In genomic region chr1:25711474-25711873, GRCm38 (mm10) we compare ENCODE assay signal across 30 mouse cellular contexts.
DNase-seq lines count a peak whose midpoint lies in the region; ATAC-seq and TF ChIP-seq lines count a peak whose summit lies in the region.
"Had no signal": no experiment of that assay in that cellular context is flagged by ENCODE, and none has a peak within 500 bp of the region (broad histone marks: within the 10 kb centered on the region; RNA-seq: fewer than 3 reads in every experiment).

No protein-coding gene starts in this region.

- H3K36me3 ChIP-seq in forebrain, postnatal 0 days (ENCODE audit: insufficient read depth): no peaks in the 10 kb centered on the region
- H3K36me3 ChIP-seq: heart, embryonic 13.5 days; hindbrain, embryonic 10.5 days; hindbrain, embryonic 15.5 days; midbrain, embryonic 10.5 days; neural tube, embryonic 12.5 days; stomach, embryonic 15.5 days had no signal

- no peaks in the 10 kb centered on the region for H3K27me3 ChIP-seq in forebrain, postnatal 0 days (ENCODE audit: insufficient read depth, low read length)
- H3K27me3 ChIP-seq: CH12.LX; heart, embryonic 13.5 days; hindbrain, embryonic 15.5 days; neural tube, embryonic 12.5 days; stomach, embryonic 15.5 days had no signal

- no peak overlapping the region for H3K4me2 ChIP-seq in forebrain, postnatal 0 days (ENCODE audit: low read depth)
- H3K4me2 ChIP-seq: heart, embryonic 13.5 days; hindbrain, embryonic 15.5 days; lung, embryonic 14.5 days; neural tube, embryonic 12.5 days; stomach, embryonic 15.5 days had no signal

- no peaks in the 10 kb centered on the region for H3K4me1 ChIP-seq in forebrain, postnatal 0 days (ENCODE audit: insufficient read depth)
- H3K4me1 ChIP-seq: heart, embryonic 13.5 days; hindbrain, embryonic 10.5 days; hindbrain, embryonic 15.5 days; midbrain, embryonic 10.5 days; neural tube, embryonic 12.5 days; stomach, embryonic 15.5 days had no signal

- no peak for TF ChIP-seq CTCF in layer of hippocampus, adult 2 months (conservative IDR thresholded peaks at IDR 0.05)
- no peak for TF ChIP-seq CTCF in forebrain, postnatal 0 days (IDR thresholded peaks at IDR 0.05; ENCODE audit: low read depth)

- WGBS in forebrain, postnatal 0 days: 23% methylated on average over 1 of the region's 1 CpGs

- DNase-seq in cerebellum, postnatal 4 days (ENCODE audit: low spot score in 2 of 2): no peak
- peak in 1 of 2 experiments; percentile 18 for DNase-seq in layer of hippocampus, adult 2 months (ENCODE audit: low spot score in 2 of 2)
- DNase-seq in layer of hippocampus, postnatal 36 days: no peak
- DNase-seq in brain, adult 2 months (ENCODE audit: low read depth, low spot score): peak; percentile 84
- peak; percentile 58 for DNase-seq in cerebellum, adult 9-11 months
- DNase-seq in forebrain, postnatal 0 days: no peak
- DNase-seq: adrenal gland, adult 2 months; heart, adult 2 months; heart, postnatal 14 days; kidney, adult 11 months; kidney, postnatal 14 days; liver; lung, embryonic 14.5 days; lung, postnatal 14 days; right cerebral cortex, postnatal 14 days; thymus, postnatal 14 days had no signal

- H3K9ac ChIP-seq in forebrain, postnatal 0 days: no peak overlapping the region
- H3K9ac ChIP-seq: heart, embryonic 13.5 days; hindbrain, embryonic 15.5 days; liver, embryonic 14.5 days; lung, embryonic 14.5 days; neural tube, embryonic 12.5 days; stomach, embryonic 15.5 days had no signal

- ATAC-seq in cerebellum, adult (ENCODE audit: insufficient number of reproducible peaks, low FRiP score, low TSS enrichment): peak; percentile 64; the same call in 1 of the 2 replicates
- no peak for ATAC-seq in megakaryocyte progenitor cell, adult 5-6 weeks (replicated peaks; ENCODE audit: poor library complexity)
- ATAC-seq in forebrain, postnatal 0 days: no peak
- ATAC-seq: activated CD4-positive, CD25-positive, alpha-beta regulatory T cell, adult 4 months; forebrain, embryonic 14.5 days; inflammation-experienced regulatory T-cells, adult 6 months had no signal

- no peaks in the 10 kb centered on the region for H3K9me3 ChIP-seq in forebrain, postnatal 0 days (ENCODE audit: low read length)
- H3K9me3 ChIP-seq: heart, embryonic 13.5 days; hindbrain, embryonic 10.5 days; hindbrain, embryonic 15.5 days; midbrain, embryonic 10.5 days; neural tube, embryonic 12.5 days; stomach, embryonic 15.5 days had no signal

- peak overlapping the region; percentile 67 for H3K27ac ChIP-seq in layer of hippocampus, adult 2 months
- no peak overlapping the region for H3K27ac ChIP-seq in forebrain, postnatal 0 days (ENCODE audit: low read depth, low read length)
- H3K27ac ChIP-seq: heart, adult 2 months; heart, embryonic 13.5 days; hindbrain, embryonic 10.5 days; hindbrain, embryonic 15.5 days; liver, embryonic 14.5 days; midbrain, embryonic 10.5 days; neural tube, embryonic 12.5 days; stomach, embryonic 15.5 days had no signal

- H3K4me3 ChIP-seq in layer of hippocampus, adult 2 months: no peak overlapping the region
- no peak overlapping the region for H3K4me3 ChIP-seq in forebrain, postnatal 0 days (ENCODE audit: low read depth, low read length)
- H3K4me3 ChIP-seq: heart, adult 2 months; heart, embryonic 13.5 days; hindbrain, embryonic 10.5 days; hindbrain, embryonic 15.5 days; midbrain, embryonic 10.5 days; myocyte; neural tube, embryonic 12.5 days; stomach, embryonic 15.5 days had no signal

Comparison
In these comparisons a context has a peak if more than half of its experiments do, and no peak if none do; other contexts are left out.
1. DNase-seq: peak in brain, adult 2 months (single experiment) and cerebellum, adult 9-11 months (single experiment); none in cerebellum, postnatal 4 days (0 of 2), layer of hippocampus, postnatal 36 days (0 of 2) and forebrain, postnatal 0 days (single experiment).